Mouse (Mus musculus) forebrain, postnatal 0 days (tissue): ENCODE data around the gene Slc16a7. TPM values are rescaled to one million over a fixed set of nuclear protein-coding genes. Genes with fewer than 3 reads are reported as not detected.

Experiments used
- ATAC-seq: fragments of 200-750 bp; cut with Nextera tagmentation; 2 replicates; pipeline ENCODE4 v1.8.0; 2017; ENCODE audit warnings: mild to moderate bottlenecking, moderate library complexity
- DNase-seq: peaks from one replicate; pipeline ENCODE4 v3.0.0-alpha.2; 2015
- H3K27ac ChIP-seq: fragments of 300-500 bp; sonication (generic); 2 replicates; pipeline ENCODE4 v1.5.1; 2014; ENCODE audit warnings: low read depth, mild to moderate bottlenecking, antibody characterized with exemption, low read length, moderate library complexity, mixed read lengths
- H3K27me3 ChIP-seq: fragments of 300-500 bp; sonication (generic); 2 replicates; pipeline ENCODE4 v1.6.1; 2014; ENCODE audit warnings: mild to moderate bottlenecking, low read length, mixed read lengths; ENCODE audit not compliant: insufficient read depth
- H3K36me3 ChIP-seq: fragments of 300-500 bp; sonication (generic); 2 replicates; pipeline ENCODE4 v1.6.1; 2014; ENCODE audit warnings: mild to moderate bottlenecking, moderate library complexity; ENCODE audit not compliant: insufficient read depth
- H3K4me1 ChIP-seq: fragments of 300-500 bp; sonication (generic); 2 replicates; pipeline ENCODE4 v1.6.1; 2014; ENCODE audit warnings: antibody characterized with exemption; ENCODE audit not compliant: insufficient read depth
- H3K4me2 ChIP-seq: fragments of 300-500 bp; sonication (generic); 2 replicates; pipeline ENCODE4 v1.6.1; 2014; ENCODE audit warnings: low read depth, mild to moderate bottlenecking, moderate library complexity
- H3K4me3 ChIP-seq: fragments of 300-500 bp; sonication (generic); 2 replicates; pipeline ENCODE4 v1.5.1; 2014; ENCODE audit warnings: low read depth, low read length, mixed read lengths
- H3K9ac ChIP-seq: fragments of 300-500 bp; sonication (generic); 2 replicates; pipeline ENCODE4 v1.6.1; 2014; ENCODE audit warnings: mild to moderate bottlenecking
- H3K9me3 ChIP-seq: fragments of 300-500 bp; sonication (generic); 2 replicates; pipeline ENCODE4 v1.6.1; 2016; ENCODE audit warnings: low read length
- CTCF ChIP-seq: sonication (generic); IDR thresholded peaks from 2 replicates; pipeline ENCODE4 v1.5.1; 2016; ENCODE audit warnings: antibody characterized with exemption, control low read depth, low read depth
- WGBS: fragments of 180-500 bp; shearing (Covaris S2); extraction: QIAGEN DNeasy Blood & Tissue Kit; methylation state at CpG from one replicate; pipeline ENCODE4 v1.1.7; 2014; 5-methylcytosine and 5-hydroxymethylcytosine counted together
- polyA plus RNA-seq: library from polyadenylated mRNA; unstranded; fragments of >200 nt; fragmentation: Nextera tagmentation; extraction: Ambion mirVana; gene quantifications from 2 replicates; pipeline ENCODE4 v1.2.1, GENCODE M21; 2015
- total RNA-seq: library from RNA; depleted of rRNA; stranded (reverse); fragments of >200 nt; gene quantifications from 2 replicates; pipeline ENCODE4 v1.2.3, GENCODE M21; 2014

Slc16a7 gene
- total and polyA plus RNA-seq, 2 experiments from 2014 or later, result 8.9 to 22.7 TPM

DNA sequence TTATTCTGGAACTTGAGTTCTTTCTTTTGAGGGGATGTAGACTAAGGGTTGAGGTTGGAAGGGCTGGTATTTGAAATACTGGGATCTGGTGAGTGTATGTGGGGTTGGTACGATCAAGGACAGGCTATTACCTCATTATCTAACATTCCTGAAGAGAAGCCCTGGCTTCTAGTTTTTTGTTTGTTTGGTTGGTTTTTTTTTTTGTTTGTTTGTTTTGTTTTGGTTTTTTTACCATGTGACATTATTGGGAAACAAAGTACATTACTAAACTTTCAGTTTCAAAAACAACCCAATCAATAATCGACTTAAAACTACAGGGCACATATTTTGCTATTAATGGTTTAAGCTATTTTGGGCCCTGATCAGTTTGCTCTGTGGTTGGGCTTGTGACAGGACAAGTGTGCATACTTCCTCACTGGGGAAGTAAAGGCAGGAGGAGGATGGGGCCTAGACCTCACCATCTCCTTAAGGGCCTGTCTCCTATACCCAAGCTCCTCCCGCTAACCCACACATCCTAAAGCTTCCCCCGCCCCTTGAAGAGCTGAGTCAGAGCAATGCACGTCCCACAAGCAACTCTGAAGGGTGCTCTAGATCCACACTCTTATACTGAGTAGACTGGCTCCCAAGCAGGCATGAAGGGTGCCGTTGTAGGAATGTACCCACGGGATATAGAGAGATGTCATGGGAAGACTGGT is 64.2 kb downstream of the Slc16a7 start:
- H3K4me1 ChIP-seq, result no peaks in the 10 kb centered on the region
- no peak for TF ChIP-seq CTCF
- H3K9me3 ChIP-seq, result no peaks in the 10 kb centered on the region
- no peak overlapping the region for H3K9ac ChIP-seq
- H3K27me3 ChIP-seq, result no peaks in the 10 kb centered on the region
- ATAC-seq, result no peak
- H3K36me3 ChIP-seq, result no peaks in the 10 kb centered on the region
- no peak overlapping the region for H3K4me3 ChIP-seq
- WGBS, result 95% methylated on average over 7 of the region's 7 CpGs
- no peak for DNase-seq
- H3K27ac ChIP-seq, result no peak overlapping the region
- no peak overlapping the region for H3K4me2 ChIP-seq

DNA sequence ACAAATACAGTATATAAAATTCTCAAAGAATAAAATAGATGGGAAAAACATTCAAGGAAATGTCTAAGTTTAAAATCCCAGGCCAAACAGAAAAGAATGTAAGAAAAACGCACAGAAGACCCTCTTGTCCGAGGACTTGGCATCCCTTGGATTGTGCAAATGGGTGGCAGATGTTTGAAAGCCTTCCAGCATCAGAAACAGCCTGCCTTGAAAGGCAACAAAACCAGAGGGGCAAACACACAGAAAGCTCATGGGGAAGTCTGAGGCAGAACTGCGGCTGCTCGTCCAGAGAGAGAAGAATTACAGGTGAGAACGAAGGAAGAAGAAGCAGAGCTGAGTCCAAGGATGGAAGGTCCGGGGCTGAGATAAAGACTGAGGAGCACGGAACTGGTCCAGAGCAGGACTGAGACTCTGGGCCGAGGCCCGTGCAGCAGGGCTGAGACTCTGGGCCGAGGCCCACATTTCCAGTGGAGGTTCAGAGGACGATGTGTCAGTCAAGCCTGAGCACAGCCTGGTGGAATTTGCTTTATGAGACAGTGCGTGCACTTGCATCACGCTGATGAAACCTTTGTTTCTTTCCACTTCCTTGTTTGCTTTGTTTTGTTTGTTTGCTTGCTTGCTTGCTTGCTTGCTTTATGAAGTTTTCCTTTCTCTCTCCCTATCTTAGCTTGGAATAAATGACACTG is 65.0 kb downstream of the Slc16a7 start:
- WGBS, result 54% methylated on average over 13 of the region's 13 CpGs
- H3K9me3 ChIP-seq, result no peaks in the 10 kb centered on the region
- no peak for TF ChIP-seq CTCF
- no peak overlapping the region for H3K9ac ChIP-seq
- no peaks in the 10 kb centered on the region for H3K4me1 ChIP-seq
- no peaks in the 10 kb centered on the region for H3K27me3 ChIP-seq
- ATAC-seq, result no peak
- H3K36me3 ChIP-seq, result no peaks in the 10 kb centered on the region
- H3K4me3 ChIP-seq, result no peak overlapping the region
- no peak overlapping the region for H3K4me2 ChIP-seq
- DNase-seq, result peak; percentile 42
- no peak overlapping the region for H3K27ac ChIP-seq

DNA sequence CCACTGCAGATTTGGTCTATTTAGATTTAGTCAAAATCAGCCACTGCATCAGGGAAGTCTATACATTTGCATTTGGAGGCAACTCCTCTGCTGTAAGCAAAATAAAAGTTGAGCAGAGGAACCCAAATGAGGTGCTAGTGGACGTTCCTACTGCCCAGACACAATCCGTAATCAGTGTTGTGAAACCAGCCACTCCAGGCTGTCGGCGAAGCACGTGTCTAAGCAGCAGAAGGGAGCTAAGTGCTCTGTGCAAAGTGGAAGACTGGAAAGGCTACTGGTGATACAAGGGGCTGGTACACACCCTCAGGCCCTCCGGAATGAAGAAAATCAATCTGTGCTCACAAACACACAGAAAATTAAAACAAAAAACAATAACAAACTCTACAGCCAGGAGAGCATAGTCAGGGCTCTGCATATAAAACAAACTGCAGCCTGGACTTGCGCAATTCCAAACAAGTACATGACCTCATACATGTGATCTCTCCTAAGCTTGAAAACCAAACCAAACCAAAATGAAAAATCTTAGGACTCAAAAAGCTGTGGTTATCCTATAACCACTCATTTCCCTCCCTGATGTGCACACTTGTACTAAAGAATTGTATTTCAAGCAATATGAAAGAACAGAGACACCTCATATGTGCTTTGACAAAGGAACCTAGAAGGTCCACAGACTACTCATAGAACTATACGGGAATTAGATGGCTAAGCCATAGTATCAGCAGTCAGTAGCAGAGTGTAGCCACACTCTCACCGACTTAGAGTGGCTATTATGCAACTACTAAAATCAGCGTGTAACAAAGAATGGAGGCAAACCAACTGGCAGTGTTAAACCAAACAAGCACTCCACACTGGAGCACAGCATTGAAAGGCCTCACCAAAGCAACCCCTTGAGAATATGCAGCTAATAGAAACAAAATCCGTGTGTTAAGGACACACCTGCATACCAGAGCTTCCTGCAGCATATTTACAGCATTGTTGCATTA is 67.5 kb downstream of the Slc16a7 start:
- DNase-seq (no peak), ATAC-seq (no peak)
- WGBS, result 82% methylated on average over 11 of the region's 11 CpGs
- H3K4me1 ChIP-seq, result no peaks in the 10 kb centered on the region
- no peak overlapping the region for H3K4me3 ChIP-seq
- no peak overlapping the region for H3K27ac ChIP-seq
- no peaks in the 10 kb centered on the region for H3K36me3 ChIP-seq
- H3K27me3 ChIP-seq, result no peaks in the 10 kb centered on the region
- H3K9ac ChIP-seq, result no peak overlapping the region
- no peak for TF ChIP-seq CTCF
- no peaks in the 10 kb centered on the region for H3K9me3 ChIP-seq
- H3K4me2 ChIP-seq, result no peak overlapping the region

DNA sequence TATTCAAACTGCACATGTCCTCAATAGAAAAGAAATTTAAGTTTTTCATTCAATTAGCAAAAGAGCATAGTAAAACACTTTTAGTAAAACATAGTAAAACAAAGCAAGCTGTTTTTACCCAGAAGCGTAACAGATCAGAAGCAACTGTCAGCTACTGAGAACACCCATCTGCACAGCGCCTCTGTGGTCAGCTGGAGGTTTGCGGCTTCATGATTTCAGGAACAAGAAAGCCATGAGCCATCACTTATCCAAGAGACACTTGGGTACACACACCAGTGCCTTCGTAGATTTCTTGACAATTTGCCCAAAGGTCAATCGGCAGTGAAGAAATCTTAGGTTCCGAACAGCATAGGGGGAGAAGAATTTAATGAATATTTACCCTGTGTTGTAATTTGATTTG is 71.9 kb downstream of the Slc16a7 start:
- no peaks in the 10 kb centered on the region for H3K4me1 ChIP-seq
- DNase-seq, result no peak
- H3K36me3 ChIP-seq, result no peaks in the 10 kb centered on the region
- no peak overlapping the region for H3K4me3 ChIP-seq
- TF ChIP-seq CTCF, result peak; percentile 42
- no peaks in the 10 kb centered on the region for H3K9me3 ChIP-seq
- 70% methylated on average over 6 of the region's 6 CpGs for WGBS
- no peaks in the 10 kb centered on the region for H3K27me3 ChIP-seq
- no peak overlapping the region for H3K27ac ChIP-seq
- H3K9ac ChIP-seq, result no peak overlapping the region
- no peak overlapping the region for H3K4me2 ChIP-seq
- no peak for ATAC-seq

DNA sequence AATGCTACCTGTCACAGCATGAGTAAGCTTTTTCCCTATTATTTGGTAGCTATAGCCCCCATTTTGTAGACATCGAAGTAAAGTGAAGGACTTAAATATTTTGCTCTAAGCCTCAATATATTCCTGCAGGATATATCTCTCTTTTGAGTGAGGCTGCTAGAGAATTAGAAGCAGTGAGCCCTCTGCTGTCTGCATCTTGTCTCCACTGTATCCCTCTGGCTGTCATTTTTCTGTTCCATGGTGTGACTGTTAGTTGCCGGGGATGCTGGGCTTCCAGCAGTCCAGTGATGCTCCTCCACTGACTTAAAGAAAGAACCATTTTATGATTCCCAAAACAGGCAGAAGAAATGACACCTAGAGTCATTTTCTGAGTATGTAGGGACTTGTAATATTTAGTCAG is 78.4 kb downstream of the Slc16a7 start:
- no peak overlapping the region for H3K9ac ChIP-seq
- H3K9me3 ChIP-seq, result 0 out of 2 replicates have a peak, but pooled peaks cover 4% of the 10 kb centered on the region
- 96% methylated on average over 2 of the region's 2 CpGs for WGBS
- no peak overlapping the region for H3K4me2 ChIP-seq
- H3K36me3 ChIP-seq, result no peaks in the 10 kb centered on the region
- H3K4me1 ChIP-seq, result no peaks in the 10 kb centered on the region
- no peak overlapping the region for H3K4me3 ChIP-seq
- no peak for DNase-seq
- H3K27ac ChIP-seq, result no peak overlapping the region
- TF ChIP-seq CTCF, result peak; percentile 35
- no peaks in the 10 kb centered on the region for H3K27me3 ChIP-seq
- ATAC-seq, result no peak

DNA sequence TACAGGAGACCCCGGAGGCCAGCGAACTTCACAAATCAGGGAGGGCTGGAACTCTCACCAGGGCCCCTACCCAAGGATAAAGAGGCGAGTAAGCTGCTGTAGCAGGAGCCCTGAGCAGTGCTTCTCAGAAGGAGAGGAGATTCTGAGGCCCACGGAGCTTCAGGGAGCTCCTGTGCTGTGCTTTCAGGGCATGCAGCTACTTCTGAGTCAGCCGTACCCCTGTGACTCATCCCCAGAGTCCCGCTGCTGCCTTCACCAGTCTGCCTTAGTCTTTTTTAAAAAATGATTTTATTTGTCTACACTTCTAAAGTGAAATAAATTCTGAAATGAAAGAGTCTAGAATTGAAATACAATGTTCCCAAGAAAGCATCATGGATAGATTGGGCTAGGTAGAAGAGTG is 91.2 kb downstream of the Slc16a7 start:
- H3K27ac ChIP-seq, result no peak overlapping the region
- H3K27me3 ChIP-seq, result no peaks in the 10 kb centered on the region
- no peak overlapping the region for H3K4me2 ChIP-seq
- no peak for TF ChIP-seq CTCF
- H3K36me3 ChIP-seq, result 0 out of 2 replicates have a peak, but pooled peaks cover 3% of the 10 kb centered on the region
- H3K9ac ChIP-seq, result no peak overlapping the region
- no peaks in the 10 kb centered on the region for H3K9me3 ChIP-seq
- no peak for DNase-seq
- WGBS, result 74% methylated on average over 6 of the region's 6 CpGs
- H3K4me3 ChIP-seq, result no peak overlapping the region
- no peaks in the 10 kb centered on the region for H3K4me1 ChIP-seq
- no peak for ATAC-seq

DNA sequence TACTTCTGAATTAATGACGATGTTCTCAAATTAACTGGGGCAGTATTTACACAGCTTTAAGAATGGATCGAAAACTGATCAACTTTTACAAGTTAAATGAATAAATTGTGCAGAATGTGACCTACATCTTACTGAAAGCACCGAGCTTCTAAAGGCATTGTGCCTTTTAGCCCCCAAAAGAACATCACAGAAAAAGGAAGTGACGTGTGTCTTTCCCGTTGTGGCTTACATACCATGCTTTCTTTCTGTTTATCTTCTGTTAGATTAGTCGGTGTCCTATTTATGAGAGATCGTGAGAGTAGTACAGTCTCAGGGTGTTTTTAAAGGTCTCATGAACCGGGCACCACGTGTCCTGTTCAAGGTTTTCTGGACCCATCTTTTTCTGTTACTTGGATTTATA is 98.9 kb downstream of the Slc16a7 start:
- Histone ChIP-seq H3K4me1 (no peaks in the 10 kb centered on the region), H3K27ac (no peak overlapping the region), H3K9me3 (no peaks in the 10 kb centered on the region), H3K9ac (no peak overlapping the region), H3K36me3 (no peaks in the 10 kb centered on the region), H3K27me3 (no peaks in the 10 kb centered on the region), H3K4me3 (no peak overlapping the region), H3K4me2 (no peak overlapping the region)
- TF ChIP-seq CTCF, result no peak
- WGBS, result 90% methylated on average over 9 of the region's 9 CpGs
- DNase-seq (no peak), ATAC-seq (no peak)
